Mouse (Mus musculus): Measurements from ENCODE around the gene Bet1l. TPM values are rescaled to one million over a fixed set of nuclear protein-coding genes. Genes with fewer than 3 reads are reported as not detected.

Bet1l gene
- polyA plus RNA-seq, 1 experiment from 2014 or later = 65.4 TPM

- Histone ChIP-seq H3K4me2 (ENCODE audit: low read depth, low read length) (no peak overlapping the region), H3K27ac (replicated peaks; ENCODE audit: low read depth, low read length) (no peak overlapping the region), H3K36me3 (ENCODE audit: control insufficient read depth, insufficient read depth, low read length) (peaks cover 26% of the 10 kb centered on the region), H3K4me3 (ENCODE audit: low read depth, low read length) (no peak overlapping the region), H3K9ac (ENCODE audit: low read depth, low read length) (0 out of 2 replicates have a peak overlapping the region, but pooled peaks have one; percentile 14), H3K27me3 (replicated peaks; ENCODE audit: control insufficient read depth, insufficient read depth, low read length) (no peaks in the 10 kb centered on the region), H3K9me3 (ENCODE audit: control insufficient read depth, low read length) (no peaks in the 10 kb centered on the region), H3K4me1 (ENCODE audit: control insufficient read depth, insufficient read depth, low read length) (peaks cover 3% of the 10 kb centered on the region; the same call in 1 of the 2 replicates)
- ATAC-seq (ENCODE audit: low read depth) (no peak), DNase-seq (ENCODE audit: low spot score) (no peak)
- WGBS = 72% methylated on average over 6 of the region's 6 CpGs
Observed at GRCm38 (mm10) chr7:140877364-140877763, 20.0 kb upstream of the Bet1l start.

- no peak overlapping the region for H3K4me2 ChIP-seq (ENCODE audit: low read depth, low read length)
- DNase-seq (ENCODE audit: low spot score) = no peak
- 96% methylated on average over 4 of the region's 4 CpGs for WGBS
- H3K9ac ChIP-seq (ENCODE audit: low read depth, low read length) = no peak overlapping the region
- no peaks in the 10 kb centered on the region for H3K4me1 ChIP-seq (ENCODE audit: control insufficient read depth, insufficient read depth, low read length)
- no peak overlapping the region for H3K4me3 ChIP-seq (ENCODE audit: low read depth, low read length)
- ATAC-seq (ENCODE audit: low read depth) = no peak
- H3K9me3 ChIP-seq (ENCODE audit: control insufficient read depth, low read length) = no peaks in the 10 kb centered on the region
- peaks cover 26% of the 10 kb centered on the region for H3K36me3 ChIP-seq (ENCODE audit: control insufficient read depth, insufficient read depth, low read length)
- no peaks in the 10 kb centered on the region for H3K27me3 ChIP-seq (replicated peaks; ENCODE audit: control insufficient read depth, insufficient read depth, low read length)
- H3K27ac ChIP-seq (replicated peaks; ENCODE audit: low read depth, low read length) = no peak overlapping the region
Observed at GRCm38 (mm10) chr7:140874224-140874623, 16.8 kb upstream of the Bet1l start.

GRCm38 (mm10) chr7:140864761-140865160 lies 7.4 kb upstream of the Bet1l start:
- WGBS = 94% methylated on average over 12 of the region's 12 CpGs

GRCm38 (mm10) chr7:140860728-140861127 lies 3.4 kb upstream of the Bet1l start:
- peaks cover 13% of the 10 kb centered on the region for H3K4me1 ChIP-seq (ENCODE audit: control insufficient read depth, insufficient read depth, low read length)
- H3K27ac ChIP-seq (replicated peaks; ENCODE audit: low read depth, low read length) = no peak overlapping the region
- H3K4me2 ChIP-seq (ENCODE audit: low read depth, low read length) = no peak overlapping the region
- H3K9ac ChIP-seq (ENCODE audit: low read depth, low read length) = no peak overlapping the region
- H3K4me3 ChIP-seq (ENCODE audit: low read depth, low read length) = no peak overlapping the region
- peaks cover 59% of the 10 kb centered on the region for H3K36me3 ChIP-seq (ENCODE audit: control insufficient read depth, insufficient read depth, low read length)
- H3K9me3 ChIP-seq (ENCODE audit: control insufficient read depth, low read length) = no peaks in the 10 kb centered on the region
- ATAC-seq (ENCODE audit: low read depth) (no peak), DNase-seq (ENCODE audit: low spot score) (no peak)
- H3K27me3 ChIP-seq (replicated peaks; ENCODE audit: control insufficient read depth, insufficient read depth, low read length) = no peaks in the 10 kb centered on the region
- WGBS = 87% methylated on average over 5 of the region's 5 CpGs

More at GRCm38 (mm10) chr7:140864761-140865160, 7.4 kb upstream of the Bet1l start:
- Histone ChIP-seq H3K9me3 (ENCODE audit: control insufficient read depth, low read length) (no peaks in the 10 kb centered on the region), H3K4me2 (ENCODE audit: low read depth, low read length) (no peak overlapping the region), H3K27me3 (replicated peaks; ENCODE audit: control insufficient read depth, insufficient read depth, low read length) (no peaks in the 10 kb centered on the region), H3K9ac (ENCODE audit: low read depth, low read length) (no peak overlapping the region), H3K27ac (replicated peaks; ENCODE audit: low read depth, low read length) (no peak overlapping the region), H3K4me3 (ENCODE audit: low read depth, low read length) (no peak overlapping the region), H3K4me1 (ENCODE audit: control insufficient read depth, insufficient read depth, low read length) (no peaks in the 10 kb centered on the region), H3K36me3 (ENCODE audit: control insufficient read depth, insufficient read depth, low read length) (peaks cover 53% of the 10 kb centered on the region)
- DNase-seq (ENCODE audit: low spot score) (no peak), ATAC-seq (ENCODE audit: low read depth) (no peak)

GRCm38 (mm10) chr7:140859997-140860396 lies 2.6 kb upstream of the Bet1l start:
- Histone ChIP-seq H3K9ac (ENCODE audit: low read depth, low read length) (no peak overlapping the region), H3K4me3 (ENCODE audit: low read depth, low read length) (no peak overlapping the region), H3K36me3 (ENCODE audit: control insufficient read depth, insufficient read depth, low read length) (peaks cover 59% of the 10 kb centered on the region), H3K27me3 (replicated peaks; ENCODE audit: control insufficient read depth, insufficient read depth, low read length) (no peaks in the 10 kb centered on the region), H3K4me2 (ENCODE audit: low read depth, low read length) (no peak overlapping the region), H3K4me1 (ENCODE audit: control insufficient read depth, insufficient read depth, low read length) (peaks cover 20% of the 10 kb centered on the region), H3K9me3 (ENCODE audit: control insufficient read depth, low read length) (no peaks in the 10 kb centered on the region), H3K27ac (replicated peaks; ENCODE audit: low read depth, low read length) (no peak overlapping the region)
- DNase-seq (ENCODE audit: low spot score) (peak; percentile 33), ATAC-seq (ENCODE audit: low read depth) (no peak)
- 52% methylated on average over 6 of the region's 6 CpGs for WGBS

- H3K4me2 ChIP-seq (ENCODE audit: low read depth, low read length) = peak overlapping the region; percentile 97
- no peak for DNase-seq (ENCODE audit: low spot score)
- no peak for ATAC-seq (ENCODE audit: low read depth)
- no peaks in the 10 kb centered on the region for H3K27me3 ChIP-seq (replicated peaks; ENCODE audit: control insufficient read depth, insufficient read depth, low read length)
- H3K9ac ChIP-seq (ENCODE audit: low read depth, low read length) = peak overlapping the region; percentile 92; the same call in 1 of the 2 replicates
- H3K36me3 ChIP-seq (ENCODE audit: control insufficient read depth, insufficient read depth, low read length) = peaks cover 64% of the 10 kb centered on the region
- no peak overlapping the region for H3K27ac ChIP-seq (replicated peaks; ENCODE audit: low read depth, low read length)
- WGBS = 94% methylated on average over 8 of the region's 8 CpGs
- peaks cover 21% of the 10 kb centered on the region for H3K4me1 ChIP-seq (ENCODE audit: control insufficient read depth, insufficient read depth, low read length)
- no peaks in the 10 kb centered on the region for H3K9me3 ChIP-seq (ENCODE audit: control insufficient read depth, low read length)
- peak overlapping the region; percentile 89 for H3K4me3 ChIP-seq (ENCODE audit: low read depth, low read length)
Observed at GRCm38 (mm10) chr7:140858746-140859145, 1.4 kb upstream of the Bet1l start.

GRCm38 (mm10) chr7:140856785-140857549 lies 410 bp downstream of the Bet1l start, which contains the start of gene Ric8a:
Ric8a (plus strand) TSS chr7:140856957.
- under 1% methylated on average over 42 of the region's 50 CpGs for WGBS
- Histone ChIP-seq H3K9me3 (ENCODE audit: control insufficient read depth, low read length) (no peaks in the 10 kb centered on the region), H3K36me3 (ENCODE audit: control insufficient read depth, insufficient read depth, low read length) (peaks cover 64% of the 10 kb centered on the region)

GRCm38 (mm10) chr7:140855860-140856784 lies 1.3 kb downstream of the Bet1l start, which contains the start of gene Gm45785:
Gm45785 (minus strand) TSS chr7:140856331.
- Histone ChIP-seq H3K27ac (replicated peaks; ENCODE audit: low read depth, low read length) (peak within 1 kb of the TSS; percentile 93), H3K4me1 (ENCODE audit: control insufficient read depth, insufficient read depth, low read length) (peaks cover 21% of the 10 kb centered on the region), H3K27me3 (replicated peaks; ENCODE audit: control insufficient read depth, insufficient read depth, low read length) (no peaks in the 10 kb centered on the region), H3K4me2 (ENCODE audit: low read depth, low read length) (peak within 1 kb of the TSS; percentile 97), H3K9ac (ENCODE audit: low read depth, low read length) (peak within 1 kb of the TSS; percentile 92), H3K4me3 (ENCODE audit: low read depth, low read length) (peak within 1 kb of the TSS; percentile 89), H3K36me3 (ENCODE audit: control insufficient read depth, insufficient read depth, low read length) (peaks cover 62% of the 10 kb centered on the region), H3K9me3 (ENCODE audit: control insufficient read depth, low read length) (no peaks in the 10 kb centered on the region)
- DNase-seq (ENCODE audit: low spot score) (peak; percentile 96), ATAC-seq (ENCODE audit: low read depth) (peak; percentile 83)
- WGBS = under 1% methylated on average over 45 of the region's 51 CpGs

More at GRCm38 (mm10) chr7:140856785-140857549, 410 bp downstream of the Bet1l start, which contains the start of gene Ric8a:
- Histone ChIP-seq H3K4me3 (ENCODE audit: low read depth, low read length) (peak within 1 kb of the TSS; percentile 89), H3K9ac (ENCODE audit: low read depth, low read length) (peak within 1 kb of the TSS; percentile 92), H3K4me1 (ENCODE audit: control insufficient read depth, insufficient read depth, low read length) (peaks cover 21% of the 10 kb centered on the region), H3K4me2 (ENCODE audit: low read depth, low read length) (peak within 1 kb of the TSS; percentile 97), H3K27me3 (replicated peaks; ENCODE audit: control insufficient read depth, insufficient read depth, low read length) (no peaks in the 10 kb centered on the region), H3K27ac (replicated peaks; ENCODE audit: low read depth, low read length) (peak within 1 kb of the TSS; percentile 93)
- DNase-seq (ENCODE audit: low spot score) (peak; percentile 93), ATAC-seq (ENCODE audit: low read depth) (peak; percentile 87)
